Mouse (Mus musculus) embryonic facial prominence, embryonic 13.5 days (tissue): ENCODE results near the gene Psmc2. TPM values are rescaled to one million over a fixed set of nuclear protein-coding genes. Genes with fewer than 3 reads are reported as not detected.

Source experiments
- ATAC-seq: fragments of 200-750 bp; cut with Nextera tagmentation; 2 replicates; pipeline ENCODE4 v1.8.0; 2017; ENCODE audit warnings: low read depth; ENCODE audit not compliant: insufficient number of reproducible peaks, insufficient read depth, low FRiP score, low TSS enrichment
- H3K27ac ChIP-seq: fragments of 300-500 bp; sonication (generic); 2 replicates; pipeline ENCODE4 v1.5.1; 2015; ENCODE audit warnings: moderate library complexity, mild to moderate bottlenecking, inconsistent platforms
- H3K27me3 ChIP-seq: fragments of 300-500 bp; sonication (generic); 2 replicates; pipeline ENCODE4 v1.6.1; 2015; ENCODE audit warnings: mild to moderate bottlenecking, inconsistent platforms
- H3K36me3 ChIP-seq: fragments of 300-500 bp; sonication (generic); 2 replicates; pipeline ENCODE4 v1.6.1; 2015; ENCODE audit warnings: mild to moderate bottlenecking, inconsistent platforms
- H3K4me1 ChIP-seq: fragments of 300-500 bp; sonication (generic); 2 replicates; pipeline ENCODE4 v1.6.1; 2015; ENCODE audit warnings: inconsistent platforms
- H3K4me2 ChIP-seq: fragments of 300-500 bp; sonication (generic); 2 replicates; pipeline ENCODE4 v1.6.1; 2015; ENCODE audit warnings: moderate library complexity, mild to moderate bottlenecking, inconsistent platforms
- H3K4me3 ChIP-seq: fragments of 300-500 bp; sonication (generic); 2 replicates; pipeline ENCODE4 v1.5.1; 2015; ENCODE audit warnings: mild to moderate bottlenecking, inconsistent platforms
- H3K9ac ChIP-seq: fragments of 300-500 bp; sonication (generic); 2 replicates; pipeline ENCODE4 v1.6.1; 2015; ENCODE audit warnings: mild to moderate bottlenecking, inconsistent platforms
- H3K9me3 ChIP-seq: fragments of 300-500 bp; sonication (generic); 2 replicates; pipeline ENCODE4 v1.6.1; 2016; ENCODE audit warnings: inconsistent platforms
- WGBS: fragments of 180-500 bp; shearing (Covaris S2); methylation state at CpG from one replicate; pipeline ENCODE4 v1.1.7; 2015; ENCODE audit warnings: mixed read lengths; 5-methylcytosine and 5-hydroxymethylcytosine counted together
- polyA plus RNA-seq: library from polyadenylated mRNA; unstranded; fragments of >200 nt; fragmentation: Nextera tagmentation; extraction: Ambion mirVana; gene quantifications from 2 replicates; pipeline ENCODE4 v1.2.1, GENCODE M21; 2015

Gene Psmc2
- polyA plus RNA-seq, 1 experiment from 2014 or later: 185 TPM

- H3K36me3 ChIP-seq: no peaks in the 10 kb centered on the region
- H3K27me3 ChIP-seq: no peaks in the 10 kb centered on the region
- H3K4me2 ChIP-seq: no peak overlapping the region
- WGBS: 36% methylated on average over 1 of the region's 1 CpGs
- no peaks in the 10 kb centered on the region for H3K4me1 ChIP-seq
- no peak overlapping the region for H3K4me3 ChIP-seq
- no peak overlapping the region for H3K9ac ChIP-seq
- ATAC-seq: no peak
- H3K27ac ChIP-seq: no peak overlapping the region
- no peaks in the 10 kb centered on the region for H3K9me3 ChIP-seq
Observed at GRCm38 (mm10) chr5:21813994-21814393, 28.9 kb downstream of the Psmc2 start.

- H3K9me3 ChIP-seq: no peaks in the 10 kb centered on the region
- H3K4me1 ChIP-seq: peaks cover 5% of the 10 kb centered on the region; the same call in 1 of the 2 replicates
- H3K9ac ChIP-seq: no peak overlapping the region
- H3K4me3 ChIP-seq: no peak overlapping the region
- H3K4me2 ChIP-seq: no peak overlapping the region
- no peak overlapping the region for H3K27ac ChIP-seq
- no peaks in the 10 kb centered on the region for H3K36me3 ChIP-seq
- H3K27me3 ChIP-seq: 0 out of 2 replicates have a peak, but pooled peaks cover 3% of the 10 kb centered on the region
- ATAC-seq: no peak
- WGBS: 31% methylated on average over 7 of the region's 7 CpGs
Observed at GRCm38 (mm10) chr5:21826370-21826769, 41.3 kb downstream of the Psmc2 start.

- peaks cover 5% of the 10 kb centered on the region; the same call in 1 of the 2 replicates for H3K4me1 ChIP-seq
- no peak overlapping the region for H3K4me2 ChIP-seq
- no peaks in the 10 kb centered on the region for H3K9me3 ChIP-seq
- ATAC-seq: no peak
- 8% methylated on average over 6 of the region's 6 CpGs for WGBS
- H3K4me3 ChIP-seq: no peak overlapping the region
- 0 out of 2 replicates have a peak, but pooled peaks cover 3% of the 10 kb centered on the region for H3K27me3 ChIP-seq
- H3K9ac ChIP-seq: no peak overlapping the region
- H3K36me3 ChIP-seq: no peaks in the 10 kb centered on the region
- H3K27ac ChIP-seq: no peak overlapping the region
Observed at GRCm38 (mm10) chr5:21827643-21828042, 42.6 kb downstream of the Psmc2 start.

GRCm38 (mm10) chr5:21828855-21829254, 43.8 kb downstream of the Psmc2 start:
- no peak overlapping the region for H3K4me2 ChIP-seq
- 69% methylated on average over 4 of the region's 4 CpGs for WGBS
- ATAC-seq: no peak
- no peak overlapping the region for H3K9ac ChIP-seq
- H3K9me3 ChIP-seq: no peaks in the 10 kb centered on the region
- no peak overlapping the region for H3K4me3 ChIP-seq
- H3K27me3 ChIP-seq: 0 out of 2 replicates have a peak, but pooled peaks cover 3% of the 10 kb centered on the region
- H3K36me3 ChIP-seq: no peaks in the 10 kb centered on the region
- no peak overlapping the region for H3K27ac ChIP-seq
- H3K4me1 ChIP-seq: peaks cover 5% of the 10 kb centered on the region; the same call in 1 of the 2 replicates

GRCm38 (mm10) chr5:21831761-21832160, 46.7 kb downstream of the Psmc2 start:
- H3K4me1 ChIP-seq: peaks cover 5% of the 10 kb centered on the region; the same call in 1 of the 2 replicates
- H3K36me3 ChIP-seq: no peaks in the 10 kb centered on the region
- no peaks in the 10 kb centered on the region for H3K9me3 ChIP-seq
- H3K9ac ChIP-seq: no peak overlapping the region
- H3K4me3 ChIP-seq: no peak overlapping the region
- ATAC-seq: no peak
- 75% methylated on average over 3 of the region's 3 CpGs for WGBS
- no peak overlapping the region for H3K4me2 ChIP-seq
- no peaks in the 10 kb centered on the region for H3K27me3 ChIP-seq
- no peak overlapping the region for H3K27ac ChIP-seq

GRCm38 (mm10) chr5:21844676-21845075, 59.6 kb downstream of the Psmc2 start:
- Histone ChIP-seq H3K27me3 (no peaks in the 10 kb centered on the region), H3K4me3 (no peak overlapping the region), H3K36me3 (no peaks in the 10 kb centered on the region), H3K4me1 (no peaks in the 10 kb centered on the region), H3K9me3 (no peaks in the 10 kb centered on the region), H3K4me2 (no peak overlapping the region), H3K9ac (no peak overlapping the region), H3K27ac (no peak overlapping the region)
- ATAC-seq: no peak
- 71% methylated on average over 4 of the region's 4 CpGs for WGBS

- H3K36me3 ChIP-seq: no peaks in the 10 kb centered on the region
- 86% methylated on average over 20 of the region's 20 CpGs for WGBS
- ATAC-seq: no peak
Observed at GRCm38 (mm10) chr5:21846616-21847290, 61.7 kb downstream of the Psmc2 start.

GRCm38 (mm10) chr5:21847438-21847837, 62.4 kb downstream of the Psmc2 start:
- no peaks in the 10 kb centered on the region for H3K27me3 ChIP-seq
- H3K9ac ChIP-seq: no peak overlapping the region
- H3K4me3 ChIP-seq: no peak overlapping the region
- WGBS: 79% methylated on average over 6 of the region's 6 CpGs
- no peak for ATAC-seq
- no peaks in the 10 kb centered on the region for H3K36me3 ChIP-seq
- no peaks in the 10 kb centered on the region for H3K9me3 ChIP-seq
- no peak overlapping the region for H3K4me2 ChIP-seq
- H3K4me1 ChIP-seq: no peaks in the 10 kb centered on the region
- H3K27ac ChIP-seq: no peak overlapping the region

More at GRCm38 (mm10) chr5:21846616-21847290, 61.7 kb downstream of the Psmc2 start:
- Histone ChIP-seq H3K4me1 (no peaks in the 10 kb centered on the region), H3K4me3 (no peak overlapping the region), H3K4me2 (no peak overlapping the region), H3K9me3 (no peaks in the 10 kb centered on the region), H3K9ac (no peak overlapping the region), H3K27ac (no peak overlapping the region), H3K27me3 (no peaks in the 10 kb centered on the region)

- H3K36me3 ChIP-seq: no peaks in the 10 kb centered on the region
- H3K27ac ChIP-seq: no peak overlapping the region
- no peaks in the 10 kb centered on the region for H3K27me3 ChIP-seq
- no peak for ATAC-seq
- no peak overlapping the region for H3K4me3 ChIP-seq
- no peak overlapping the region for H3K9ac ChIP-seq
- no peaks in the 10 kb centered on the region for H3K9me3 ChIP-seq
- 37% methylated on average over 10 of the region's 10 CpGs for WGBS
- H3K4me2 ChIP-seq: no peak overlapping the region
- no peaks in the 10 kb centered on the region for H3K4me1 ChIP-seq
Observed at GRCm38 (mm10) chr5:21851679-21852340, 66.7 kb downstream of the Psmc2 start.

Other genes with a start within 250 kb of the Psmc2 start
- 115 and 129 TPM in 2 replicates for gene Lrrc17, start 241.7 kb upstream of the Psmc2 start, polyA plus RNA-seq
- 0.14 and 0.47 TPM in 2 replicates for gene Fbxl13, start 139.6 kb upstream of the Psmc2 start, polyA plus RNA-seq
- gene Armc10, start 139.5 kb upstream of the Psmc2 start, polyA plus RNA-seq: 51.0 and 51.6 TPM in 2 replicates
- 2.1 and 2.2 TPM in 2 replicates for gene Napepld, start 83.9 kb upstream of the Psmc2 start, polyA plus RNA-seq
- gene Pmpcb, start 48.1 kb upstream of the Psmc2 start, polyA plus RNA-seq: 87.0 and 95.7 TPM in 2 replicates
- 75.6 and 80.3 TPM in 2 replicates for gene Dnajc2, start within 50 bp of the Psmc2 start, polyA plus RNA-seq
- gene Slc26a5, start 80.3 kb downstream of the Psmc2 start, polyA plus RNA-seq: 0.11 and 0.24 TPM in 2 replicates